Comparison of ENCODE assay signal across 23 mouse cellular contexts in the genomic region with DNA sequence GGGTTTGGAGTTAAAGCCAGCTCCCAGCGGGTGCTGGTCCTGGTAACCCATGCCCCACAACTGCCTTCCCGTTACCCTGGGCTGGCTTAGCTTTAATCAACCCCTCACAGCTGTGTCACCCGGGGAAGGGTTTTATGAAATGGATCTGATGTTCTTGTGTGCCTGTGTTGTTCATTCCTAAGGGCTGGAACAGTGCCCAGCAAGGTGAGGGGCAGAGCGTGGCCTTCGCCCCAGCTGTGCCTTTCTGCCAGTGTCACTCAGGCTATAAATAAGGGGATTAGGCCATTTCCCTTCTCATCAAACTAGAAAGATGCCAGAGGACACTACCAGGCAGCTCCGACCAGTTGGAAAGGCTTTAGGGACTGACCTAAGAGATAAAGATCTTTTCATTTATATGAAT. TPM values are rescaled to one million over a fixed set of nuclear protein-coding genes. Genes with fewer than 3 reads are reported as not detected.
"Had no signal": no experiment of that assay in that cellular context is flagged by ENCODE, and none has a peak within 500 bp of the region (broad histone marks: within the 10 kb centered on the region; RNA-seq: fewer than 3 reads in every experiment).

No protein-coding gene starts in this region.

- H3K27me3 ChIP-seq: liver, embryonic 15.5 days; lung, embryonic 15.5 days; megakaryocyte, embryonic 14.5 days; midbrain, embryonic 13.5 days; midbrain, embryonic 15.5 days; neural tube, embryonic 13.5 days; neural tube, embryonic 15.5 days; stomach, embryonic 15.5 days had no signal

- H3K36me3 ChIP-seq: liver, embryonic 15.5 days; lung, embryonic 15.5 days; midbrain, embryonic 13.5 days; midbrain, embryonic 15.5 days; neural tube, embryonic 13.5 days; neural tube, embryonic 15.5 days; stomach, embryonic 15.5 days had no signal

- DNase-seq: liver, postnatal 0 days; lung, adult 2 months; lung, postnatal 14 days; lung, postnatal 36 days; right cerebral cortex, adult 18-20 months; right cerebral cortex, postnatal 25 days; right cerebral cortex, postnatal 4 days; thymus, adult 2 months; thymus, postnatal 25 days; thymus, postnatal 4 days had no signal

- H3K4me2 ChIP-seq: liver, embryonic 15.5 days; lung, embryonic 15.5 days; midbrain, embryonic 11.5 days; midbrain, embryonic 13.5 days; midbrain, embryonic 15.5 days; neural tube, embryonic 13.5 days; neural tube, embryonic 15.5 days; stomach, embryonic 15.5 days had no signal

- H3K4me1 ChIP-seq: lung, embryonic 15.5 days; midbrain, embryonic 13.5 days; midbrain, embryonic 15.5 days; neural tube, embryonic 15.5 days; stomach, embryonic 15.5 days had no signal

- H3K4me3 ChIP-seq: liver, embryonic 15.5 days; lung, embryonic 15.5 days; megakaryocyte, embryonic 14.5 days; midbrain, embryonic 13.5 days; midbrain, embryonic 15.5 days; neural tube, embryonic 13.5 days; neural tube, embryonic 15.5 days; stomach, embryonic 15.5 days had no signal

- H3K9me3 ChIP-seq: liver, embryonic 15.5 days; lung, embryonic 15.5 days; megakaryocyte, embryonic 14.5 days; midbrain, embryonic 13.5 days; midbrain, embryonic 15.5 days; neural tube, embryonic 13.5 days; neural tube, embryonic 15.5 days; stomach, embryonic 15.5 days had no signal

- H3K27ac ChIP-seq: liver, embryonic 15.5 days; lung, embryonic 15.5 days; macrophage; midbrain, embryonic 13.5 days; midbrain, embryonic 15.5 days; neural tube, embryonic 13.5 days; neural tube, embryonic 15.5 days; stomach, embryonic 15.5 days; stomach, postnatal 0 days had no signal

RNA-seq across cellular contexts. Expression of gene Tgfb3, which starts 29.0 kb away (rescaled TPM):
- total RNA-seq: megakaryocyte progenitor cell, adult 5-6 weeks had no signal

RNA-seq across cellular contexts. Expression of gene Ift43, which starts 32.5 kb away (rescaled TPM):
- total RNA-seq: monocyte, adult 5-6 weeks had no signal
